Mouse (Mus musculus): ENCODE measurements at regions not wholly inside any gene's neighbourhood (a gene's known extent, or its start where the extent isn't known, plus 50 kb on each side); places are given as distances from the start of the nearest gene placed in this dataset.

- DNase-seq (ENCODE audit: low spot score in 2 of 2) = no peak
Measured at GRCm38 (mm10) chr12:62404558-62404957, 881.6 kb downstream of the Lrfn5 start.

- DNase-seq (ENCODE audit: low spot score in 2 of 2) = no peak
Measured at GRCm38 (mm10) chr12:62428692-62429091, 905.7 kb downstream of the Lrfn5 start.

GRCm38 (mm10) chr12:62450618-62451017 lies 927.7 kb downstream of the Lrfn5 start:
- peak in 1 of 2 experiments; percentile 16 for DNase-seq (ENCODE audit: low spot score in 2 of 2)

- DNase-seq (ENCODE audit: low spot score in 2 of 2) = no peak
Measured at GRCm38 (mm10) chr12:62483382-62483781, 960.4 kb downstream of the Lrfn5 start.

GRCm38 (mm10) chr12:62528524-62528923 lies 1005.6 kb downstream of the Lrfn5 start:
- DNase-seq (ENCODE audit: low spot score in 2 of 2) = no peak

GRCm38 (mm10) chr12:62552384-62552783 lies 1029.4 kb downstream of the Lrfn5 start:
- DNase-seq (ENCODE audit: low spot score in 2 of 2) = no peak

- DNase-seq (ENCODE audit: low spot score in 2 of 2) = no peak
Measured at GRCm38 (mm10) chr12:62554622-62555021, 1031.7 kb downstream of the Lrfn5 start.

- no peak for DNase-seq (ENCODE audit: low spot score in 2 of 2)
Measured at GRCm38 (mm10) chr12:62563799-62564198, 1040.8 kb downstream of the Lrfn5 start.

Data from layer of hippocampus, adult 18-20 months (tissue).